Mouse (Mus musculus) heart, postnatal 0 days (tissue): ENCODE measurements at regions not wholly inside any gene's neighbourhood (a gene's known extent, or its start where the extent isn't known, plus 50 kb on each side); places are given as distances from the start of the nearest gene placed in this dataset.

Experiments
- CTCF ChIP-seq: IDR thresholded peaks from 2 replicates; pipeline ENCODE4 v1.5.1; 2016; ENCODE audit warnings: antibody characterized with exemption, control low read depth, low read depth
- EP300 ChIP-seq: IDR thresholded peaks from 2 replicates; pipeline ENCODE4 v1.6.1; 2016; ENCODE audit warnings: antibody characterized with exemption, low read depth

GRCm38 (mm10) chr3:66802538-66802937 lies 178.7 kb upstream of the Rsrc1 start:
- TF ChIP-seq CTCF = no peak
- no peak for TF ChIP-seq EP300
